In the genomic region with DNA sequence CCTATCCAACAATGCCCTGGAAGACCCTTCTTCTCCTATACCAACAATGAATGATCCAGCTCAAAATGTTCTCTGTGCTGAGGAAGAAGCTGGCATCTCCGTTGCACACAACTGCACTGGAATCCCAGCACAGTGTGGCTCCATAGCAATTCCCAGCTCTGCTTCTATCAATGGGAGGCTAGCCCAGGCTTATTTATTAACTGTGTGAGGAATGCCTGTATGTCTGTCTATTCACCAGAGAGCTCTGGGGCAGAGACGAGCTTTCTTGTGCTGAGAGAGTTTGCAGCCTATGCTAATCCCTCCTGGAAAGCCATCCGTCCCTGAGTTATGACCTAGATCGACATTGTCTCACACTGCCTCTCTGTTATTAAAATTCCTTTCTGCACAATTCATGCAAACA, we compare ENCODE assay signal across 22 mouse cellular contexts.
"Had no signal": no experiment of that assay in that cellular context is flagged by ENCODE, and none has a peak within 500 bp of the region (broad histone marks: within the 10 kb centered on the region; RNA-seq: fewer than 3 reads in every experiment).

No protein-coding gene starts in this region.

- H3K36me3 ChIP-seq: liver, embryonic 15.5 days; lung, embryonic 15.5 days; midbrain, embryonic 10.5 days; midbrain, embryonic 15.5 days; neural tube, embryonic 12.5 days; stomach, embryonic 15.5 days had no signal

- ATAC-seq: intestine, postnatal 0 days had no signal

- H3K9ac ChIP-seq: liver, embryonic 15.5 days; lung, embryonic 15.5 days; midbrain, embryonic 15.5 days; neural tube, embryonic 12.5 days; stomach, embryonic 15.5 days had no signal

- H3K9me3 ChIP-seq: liver, embryonic 15.5 days; lung, embryonic 15.5 days; midbrain, embryonic 10.5 days; midbrain, embryonic 15.5 days; neural tube, embryonic 12.5 days; stomach, embryonic 15.5 days had no signal

- H3K4me2 ChIP-seq: liver, embryonic 15.5 days; lung, embryonic 15.5 days; neural tube, embryonic 12.5 days; stomach, embryonic 15.5 days had no signal

- H3K27me3 ChIP-seq: liver, embryonic 15.5 days; lung, embryonic 15.5 days; megakaryocyte, embryonic 14.5 days; midbrain, embryonic 15.5 days; neural tube, embryonic 12.5 days; stomach, embryonic 15.5 days had no signal

- DNase-seq: kidney, adult 2 months; kidney, postnatal 25 days; layer of hippocampus, adult 9-11 months; layer of hippocampus, postnatal 36 days; lung, adult 18-20 months; lung, postnatal 10 days; lung, postnatal 36 days; retina, postnatal 1 day; right cerebral cortex, postnatal 25 days; spleen, adult 18-20 months; thymus, postnatal 25 days had no signal

- H3K4me3 ChIP-seq: layer of hippocampus, adult 2 months; left cerebral cortex, adult 2 months; liver, embryonic 15.5 days; lung, embryonic 15.5 days; megakaryocyte, embryonic 14.5 days; midbrain, embryonic 10.5 days; midbrain, embryonic 15.5 days; neural tube, embryonic 12.5 days; stomach, embryonic 15.5 days had no signal

- H3K4me1 ChIP-seq: liver, embryonic 15.5 days; lung, embryonic 15.5 days; megakaryocyte, embryonic 14.5 days; stomach, embryonic 15.5 days had no signal

- H3K27ac ChIP-seq: kidney, postnatal 0 days; layer of hippocampus, adult 2 months; left cerebral cortex, adult 2 months; liver, embryonic 15.5 days; lung, embryonic 15.5 days; midbrain, embryonic 10.5 days; neural tube, embryonic 12.5 days; stomach, embryonic 15.5 days had no signal
